In genomic region chr8:79206895-79207294, GRCm38 (mm10) we compare ENCODE assay signal across 9 mouse cellular contexts. TPM values are rescaled to one million over a fixed set of nuclear protein-coding genes. Genes with fewer than 3 reads are reported as not detected.
A peak's percentile ranks its signal among the peaks of the same experiment; 100 is the strongest.
DNase-seq lines count a peak whose midpoint lies in the region; ATAC-seq and TF ChIP-seq lines count a peak whose summit lies in the region.
"Had no signal": no experiment of that assay in that cellular context is flagged by ENCODE, and none has a peak within 500 bp of the region (broad histone marks: within the 10 kb centered on the region; RNA-seq: fewer than 3 reads in every experiment).

No protein-coding gene starts in this region.

- H3K36me3 ChIP-seq in kidney, adult 2 months (ENCODE audit: control insufficient read depth, insufficient read depth, low read length) = no peaks in the 10 kb centered on the region
- no peaks in the 10 kb centered on the region for H3K36me3 ChIP-seq in kidney, embryonic 14.5 days (ENCODE audit: control insufficient read depth, insufficient read depth, low read length)
- no peaks in the 10 kb centered on the region for H3K36me3 ChIP-seq in lung, postnatal 0 days (ENCODE audit: insufficient read depth, low read length)

- no peaks in the 10 kb centered on the region for H3K9me3 ChIP-seq in kidney, embryonic 14.5 days (ENCODE audit: control insufficient read depth, low read length)
- no peaks in the 10 kb centered on the region for H3K9me3 ChIP-seq in lung, postnatal 0 days (ENCODE audit: low read length)

- no peak for ATAC-seq in kidney, embryonic 14.5 days (ENCODE audit: low FRiP score, low TSS enrichment)
- ATAC-seq in cerebellum, adult (ENCODE audit: insufficient number of reproducible peaks, low FRiP score, low TSS enrichment) = peak; percentile 73
- no peak for ATAC-seq in lung, postnatal 0 days

- peaks cover 4% of the 10 kb centered on the region; the same call in 1 of the 2 replicates for H3K4me1 ChIP-seq in kidney, adult 2 months (ENCODE audit: control insufficient read depth, insufficient read depth, low read length)
- H3K4me1 ChIP-seq in kidney, embryonic 14.5 days (ENCODE audit: control insufficient read depth, insufficient read depth, low read length) = peaks cover 20% of the 10 kb centered on the region
- peaks cover 5% of the 10 kb centered on the region; the same call in 1 of the 2 replicates for H3K4me1 ChIP-seq in lung, postnatal 0 days (ENCODE audit: insufficient read depth, low read depth, low read length)

- 51% methylated on average over 4 of the region's 4 CpGs for WGBS in kidney, adult 2 months
- WGBS in kidney, embryonic 14.5 days = 81% methylated on average over 4 of the region's 4 CpGs
- 52% methylated on average over 4 of the region's 4 CpGs for WGBS in lung, postnatal 0 days

- DNase-seq in kidney, adult 2 months = peak; percentile 46
- peak; percentile 72 to 74 for DNase-seq in heart, adult 18-20 months
- DNase-seq in lung, postnatal 0 days (ENCODE audit: low spot score) = peak; percentile 23
- no peak for DNase-seq in testis, postnatal 10 days (ENCODE audit: low spot score)
- no peak for DNase-seq in thymus, postnatal 25 days
- DNase-seq in spleen, postnatal 10 days (ENCODE audit: low spot score in 2 of 2) = no peak

- H3K9ac ChIP-seq in kidney, embryonic 14.5 days (ENCODE audit: low read depth, low read length) = no peak overlapping the region
- no peak overlapping the region for H3K9ac ChIP-seq in lung, postnatal 0 days (replicated peaks; ENCODE audit: low read depth)

- H3K27me3 ChIP-seq in kidney, adult 2 months (replicated peaks; ENCODE audit: control insufficient read depth, insufficient read depth, low read length) = no peaks in the 10 kb centered on the region
- H3K27me3 ChIP-seq in kidney, embryonic 14.5 days (ENCODE audit: control insufficient read depth, insufficient read depth, low read length) = no peaks in the 10 kb centered on the region
- H3K27me3 ChIP-seq in lung, postnatal 0 days (replicated peaks; ENCODE audit: insufficient read depth, low read length) = no peaks in the 10 kb centered on the region

- TF ChIP-seq CTCF in kidney, adult 2 months (conservative IDR thresholded peaks at IDR 0.05; ENCODE audit: insufficient read depth, insufficient read length, low read depth, low read length) = no peak
- no peak for TF ChIP-seq CTCF in lung, postnatal 0 days (IDR thresholded peaks at IDR 0.05)

- H3K27ac ChIP-seq in kidney, adult 2 months (ENCODE audit: insufficient read depth, low read depth, low read length) = no peak overlapping the region
- no peak overlapping the region for H3K27ac ChIP-seq in kidney, embryonic 14.5 days (ENCODE audit: low read depth, low read length)
- H3K27ac ChIP-seq in lung, postnatal 0 days (ENCODE audit: low read length) = no peak overlapping the region

- no peak overlapping the region for H3K4me2 ChIP-seq in kidney, embryonic 14.5 days (replicated peaks; ENCODE audit: low read depth, low read length)
- no peak overlapping the region for H3K4me2 ChIP-seq in lung, postnatal 0 days (replicated peaks; ENCODE audit: low read depth, low read length)

- H3K4me3 ChIP-seq in kidney, adult 2 months (ENCODE audit: insufficient read depth, low read depth, low read length) = no peak overlapping the region
- H3K4me3 ChIP-seq in kidney, embryonic 14.5 days (ENCODE audit: low read length) = no peak overlapping the region
- H3K4me3 ChIP-seq in lung, postnatal 0 days (ENCODE audit: low read depth, low read length) = no peak overlapping the region

- TF ChIP-seq EP300 in lung, postnatal 0 days (IDR thresholded peaks at IDR 0.05) = no peak

- no peak for TF ChIP-seq POLR2A in kidney, adult 2 months (IDR thresholded peaks at IDR 0.05; ENCODE audit: low read depth, low read length)

RNA-seq across cellular contexts. Expression of gene 1700011L22Rik, which starts 41.5 kb away (rescaled TPM):
- 0.18 TPM in 1 of 2 replicates, not detected in the other for polyA plus RNA-seq in kidney, adult 2 months (2012; rRNA removed)
- polyA plus RNA-seq in kidney, embryonic 14.5 days (2014; fragmentation: Nextera tagmentation; extraction: Ambion mirVana) = not detected in 2 replicates
- not detected for total RNA-seq in heart, adult 18-20 months (2021)
- not detected in 2 replicates for polyA plus RNA-seq in lung, postnatal 0 days (2015; fragmentation: Nextera tagmentation; extraction: Ambion mirVana)
- total RNA-seq: hematopoietic stem cell, adult 5-6 weeks had no signal

Comparison
In these comparisons a context has a peak if more than half of its experiments do, and no peak if none do; other contexts are left out.
1. DNase-seq: peak in kidney, adult 2 months (single experiment), heart, adult 18-20 months (2 of 2) and lung, postnatal 0 days (single experiment); none in testis, postnatal 10 days (single experiment), thymus, postnatal 25 days (single experiment) and spleen, postnatal 10 days (0 of 2).